Mouse (Mus musculus) spleen, adult 2 months (tissue): ENCODE results near the gene Mob2. TPM values are rescaled to one million over a fixed set of nuclear protein-coding genes. Genes with fewer than 3 reads are reported as not detected.
A peak's percentile ranks its signal among the peaks of the same experiment; 100 is the strongest.

Experiments used
- DNase-seq, 2 experiments: peaks; one replicate each; pipeline versions ENCODE4 v3.0.0 to v3.0.0-alpha.2; 2012 to 2021; ENCODE audit warnings: low spot score in 2 of 2, low read depth in 1 of 2
- H3K27ac ChIP-seq: fragments of 200-500 bp; 2 replicates; pipeline ENCODE4 v1.5.1; 2012; ENCODE audit warnings: low read length, inconsistent platforms; ENCODE audit not compliant: insufficient read depth
- H3K27me3 ChIP-seq: fragments of 200-500 bp; 2 replicates; pipeline ENCODE4 v1.6.1; 2012; ENCODE audit warnings: mild to moderate bottlenecking, moderate library complexity, low read length, inconsistent platforms; ENCODE audit not compliant: control insufficient read depth, insufficient read depth
- H3K36me3 ChIP-seq: fragments of 200-500 bp; 2 replicates; pipeline ENCODE4 v1.6.1; 2012; ENCODE audit warnings: mild to moderate bottlenecking, low read length, inconsistent platforms; ENCODE audit not compliant: control insufficient read depth, insufficient read depth
- H3K4me1 ChIP-seq: fragments of 200-500 bp; 2 replicates; pipeline ENCODE4 v1.6.1; 2011; ENCODE audit warnings: inconsistent platforms; ENCODE audit not compliant: control insufficient read depth, insufficient read depth, insufficient read length
- H3K4me3 ChIP-seq: fragments of 200-500 bp; 2 replicates; pipeline ENCODE4 v1.5.1; 2011; ENCODE audit warnings: mild to moderate bottlenecking, inconsistent platforms; ENCODE audit not compliant: insufficient read depth, insufficient read length; ENCODE audit errors: extremely low read depth
- CTCF ChIP-seq: fragments of 200-500 bp; IDR thresholded peaks from 2 replicates; pipeline ENCODE4 v1.5.1; 2011; ENCODE audit warnings: mild to moderate bottlenecking, inconsistent platforms; ENCODE audit not compliant: insufficient read depth, insufficient read length, insufficient replicate concordance; ENCODE audit errors: extremely low read depth
- POLR2A ChIP-seq: fragments of 200-500 bp; IDR thresholded peaks from 2 replicates; pipeline ENCODE4 v1.6.1; 2011; ENCODE audit warnings: low read depth, low read length, inconsistent platforms
- WGBS: fragments of 180-500 bp; shearing (Covaris S2); methylation state at CpG from one replicate; pipeline ENCODE4 v1.1.7; 2018; 5-methylcytosine and 5-hydroxymethylcytosine counted together
- polyA plus RNA-seq: library from polyadenylated mRNA; depleted of rRNA; stranded (reverse); fragments of >200 nt; gene quantifications from 2 replicates; pipeline ENCODE4 v1.2.3, GENCODE M21; 2012

Mob2 gene
- polyA plus RNA-seq, 1 experiment = 28.2 TPM

DNA sequence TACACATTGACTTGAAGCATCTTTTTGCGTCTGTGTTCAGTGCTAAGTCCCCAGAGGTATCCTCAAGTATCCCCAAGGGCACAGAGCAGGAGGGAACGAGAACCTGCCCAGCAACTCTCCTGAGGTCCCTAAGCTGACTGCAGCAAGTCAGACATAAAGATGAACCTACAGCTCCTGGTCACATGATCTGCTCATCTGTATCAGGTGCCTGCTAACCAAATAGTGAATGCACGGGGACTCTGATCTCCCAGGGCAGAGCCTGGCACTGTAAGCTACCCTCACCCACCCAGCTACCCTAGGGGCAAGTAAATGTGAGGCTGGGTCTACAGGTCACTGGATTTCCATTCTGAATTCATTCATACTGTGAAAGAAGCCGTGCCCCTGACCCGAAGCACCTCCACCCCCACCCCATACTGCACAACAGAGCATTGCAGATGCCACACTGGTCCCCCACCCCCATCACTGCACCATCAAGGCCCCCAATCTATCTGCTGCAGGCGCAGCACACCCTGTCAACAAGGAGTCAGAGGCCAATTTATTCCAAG is 32.9 kb upstream of the Mob2 start:
- Histone ChIP-seq H3K27me3 (peaks cover 13% of the 10 kb centered on the region), H3K27ac (no peak overlapping the region), H3K36me3 (no peaks in the 10 kb centered on the region), H3K4me1 (no peaks in the 10 kb centered on the region; the same call in 1 of the 2 replicates), H3K4me3 (0 out of 2 replicates have a peak overlapping the region, but pooled peaks have one; percentile 21)
- DNase-seq = no peak
- TF ChIP-seq CTCF = no peak
- no peak for TF ChIP-seq POLR2A
- 40% methylated on average over 6 of the region's 6 CpGs for WGBS

DNA sequence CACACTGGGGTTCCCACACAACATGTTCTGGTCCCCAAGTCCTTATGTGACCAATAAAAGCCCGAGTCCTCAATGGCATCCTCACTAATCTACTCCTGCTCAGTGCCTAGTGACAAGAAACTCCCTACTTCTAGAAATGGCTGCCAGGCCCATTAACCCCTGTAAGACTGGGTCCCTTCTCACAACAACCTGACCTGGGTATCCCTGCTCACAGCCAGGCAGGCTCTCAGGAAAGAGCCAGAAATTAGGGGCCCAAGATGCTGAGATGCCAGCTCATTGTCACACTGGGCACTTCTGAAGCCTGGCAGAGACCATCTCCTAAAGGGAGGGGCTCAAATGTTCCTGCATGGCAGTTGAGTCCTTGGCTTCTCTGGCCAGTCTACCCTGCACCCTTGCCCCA is 32.1 kb upstream of the Mob2 start:
- no peak overlapping the region for H3K4me3 ChIP-seq
- H3K36me3 ChIP-seq = no peaks in the 10 kb centered on the region
- no peak overlapping the region for H3K27ac ChIP-seq
- peaks cover 13% of the 10 kb centered on the region for H3K27me3 ChIP-seq
- DNase-seq = no peak
- 58% methylated on average over 1 of the region's 1 CpGs for WGBS
- H3K4me1 ChIP-seq = no peaks in the 10 kb centered on the region; the same call in 1 of the 2 replicates
- TF ChIP-seq CTCF (no peak), POLR2A (no peak)

DNA sequence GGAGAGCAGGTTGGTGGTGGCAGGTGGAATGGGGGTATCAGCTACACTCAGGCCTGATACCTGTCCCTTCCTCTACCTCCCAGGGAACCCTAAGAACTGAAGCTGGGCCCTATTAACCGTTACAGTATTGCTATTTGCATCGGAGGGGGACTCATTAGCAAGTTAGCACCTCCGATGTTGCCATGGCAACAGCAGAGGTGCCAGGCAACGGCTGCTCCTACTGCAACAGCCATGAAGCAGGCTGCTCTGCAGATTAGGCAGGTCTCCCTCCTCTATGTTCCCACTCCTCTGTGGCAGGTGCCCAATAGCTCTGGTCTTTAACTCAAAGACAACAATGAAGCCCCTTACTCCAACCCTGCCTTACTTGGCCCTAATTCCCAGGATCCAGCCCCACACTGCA is 31.0 kb upstream of the Mob2 start:
- Histone ChIP-seq H3K27me3 (peaks cover 13% of the 10 kb centered on the region), H3K4me1 (no peaks in the 10 kb centered on the region; the same call in 1 of the 2 replicates), H3K4me3 (no peak overlapping the region), H3K36me3 (no peaks in the 10 kb centered on the region), H3K27ac (no peak overlapping the region)
- DNase-seq = no peak
- TF ChIP-seq POLR2A (no peak), CTCF (no peak)
- 41% methylated on average over 4 of the region's 4 CpGs for WGBS

DNA sequence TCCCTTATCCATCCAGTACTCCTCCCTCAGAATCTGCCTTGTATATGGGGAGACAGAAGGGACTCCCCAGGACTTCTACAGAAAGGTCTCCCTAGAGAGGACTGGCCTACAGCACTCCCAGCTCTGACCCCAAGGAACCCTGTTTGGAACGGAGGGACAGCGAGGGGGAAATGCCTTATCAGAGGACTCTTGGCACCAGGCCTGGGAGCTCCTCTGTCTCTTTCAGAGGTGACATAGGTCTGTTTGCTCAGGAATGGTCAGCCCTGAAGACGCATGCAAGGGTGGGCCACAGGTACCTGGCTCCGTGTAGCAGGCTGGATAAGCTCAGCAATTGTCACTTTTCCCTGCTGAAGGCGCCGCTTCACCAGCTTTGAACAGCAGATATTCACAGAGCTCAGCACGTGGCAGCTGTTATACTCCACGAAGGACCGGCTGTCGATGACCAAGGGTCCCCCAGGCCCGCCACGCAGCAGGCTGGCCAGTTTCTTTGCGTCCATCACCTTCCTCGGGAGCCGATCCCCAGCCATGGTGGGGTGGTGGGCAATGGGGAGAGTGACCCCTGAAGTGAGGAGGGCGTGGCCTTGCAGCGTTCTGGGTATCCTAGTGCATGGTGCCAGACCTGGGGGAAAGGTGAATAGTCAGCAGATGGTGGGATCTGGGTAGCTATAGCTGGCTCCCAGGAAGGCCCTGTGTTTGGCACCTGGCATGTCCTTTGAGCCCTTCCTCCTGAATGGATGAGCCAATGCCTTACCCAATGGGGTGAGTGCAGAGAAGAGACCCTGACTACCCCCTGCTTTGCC is 29.0 kb upstream of the Mob2 start:
- no peak overlapping the region for H3K27ac ChIP-seq
- H3K27me3 ChIP-seq = peaks cover 5% of the 10 kb centered on the region
- no peak for TF ChIP-seq POLR2A
- no peak for TF ChIP-seq CTCF
- H3K4me1 ChIP-seq = no peaks in the 10 kb centered on the region; the same call in 1 of the 2 replicates
- no peak overlapping the region for H3K4me3 ChIP-seq
- no peaks in the 10 kb centered on the region for H3K36me3 ChIP-seq
- 77% methylated on average over 17 of the region's 17 CpGs for WGBS
- DNase-seq = no peak

DNA sequence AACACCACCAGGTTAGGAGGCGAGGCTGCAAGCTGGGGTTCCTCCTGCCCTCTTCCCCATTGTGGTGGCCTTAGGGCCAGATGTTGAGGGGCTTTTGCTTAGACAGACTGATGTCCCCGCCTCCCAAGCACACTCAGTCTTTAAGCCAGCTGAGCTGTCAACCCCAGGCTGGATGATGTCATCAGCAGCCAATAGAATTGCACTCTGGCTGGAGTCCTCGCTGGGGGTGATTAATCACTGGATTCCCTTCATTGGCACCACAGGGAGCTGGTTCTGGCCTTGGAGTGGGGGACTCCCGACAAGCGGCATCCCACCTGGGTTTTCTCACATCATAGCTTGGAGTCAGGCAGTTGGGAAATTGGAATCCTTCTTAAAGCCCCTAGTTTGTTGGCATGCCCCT is 28.0 kb upstream of the Mob2 start:
- WGBS = 13% methylated on average over 5 of the region's 5 CpGs
- Histone ChIP-seq H3K27me3 (0 out of 2 replicates have a peak, but pooled peaks cover 3% of the 10 kb centered on the region), H3K4me3 (no peak overlapping the region), H3K36me3 (no peaks in the 10 kb centered on the region), H3K27ac (no peak overlapping the region), H3K4me1 (no peaks in the 10 kb centered on the region)
- TF ChIP-seq POLR2A (no peak), CTCF (no peak)
- no peak for DNase-seq

DNA sequence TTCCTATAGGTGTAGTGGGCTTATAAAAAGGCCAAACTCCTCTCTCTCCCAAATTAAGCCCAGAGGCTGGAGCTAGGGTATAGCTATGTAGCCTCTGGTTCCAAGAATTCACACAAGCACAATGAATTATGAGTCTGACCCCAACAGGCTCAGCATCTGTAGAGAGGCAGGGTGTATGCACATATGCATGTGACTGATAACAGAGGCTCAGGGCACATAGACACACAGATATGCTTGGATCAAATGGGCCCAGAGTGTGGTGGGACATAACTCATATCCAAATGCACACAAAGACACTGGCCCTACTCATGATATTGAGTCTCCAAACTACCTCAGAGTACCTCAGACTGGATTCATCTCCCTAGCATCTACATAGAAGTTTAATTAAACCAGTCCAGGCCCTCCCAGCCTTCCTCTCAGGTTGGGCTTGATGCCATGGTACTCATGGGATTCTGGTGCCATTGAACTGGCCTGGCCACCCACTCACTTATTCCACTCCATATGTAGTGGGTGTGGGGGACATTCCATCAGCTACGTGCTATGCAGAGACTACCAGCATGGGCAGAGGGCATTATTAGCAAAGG is 26.3 kb upstream of the Mob2 start:
- no peak for DNase-seq
- 87% methylated on average over 1 of the region's 1 CpGs for WGBS
- no peaks in the 10 kb centered on the region for H3K36me3 ChIP-seq
- H3K27me3 ChIP-seq = 0 out of 2 replicates have a peak, but pooled peaks cover 3% of the 10 kb centered on the region
- H3K4me1 ChIP-seq = no peaks in the 10 kb centered on the region
- H3K4me3 ChIP-seq = no peak overlapping the region
- TF ChIP-seq POLR2A (no peak), CTCF (no peak)
- H3K27ac ChIP-seq = peak overlapping the region; percentile 2; the same call in 1 of the 2 replicates
